Mouse (Mus musculus): ENCODE measurements around the gene Arhgap35.
A peak's percentile ranks its signal among the peaks of the same experiment; 100 is the strongest.
"Not testable (repeated sequence)": the region's sequence is repeated elsewhere in the genome, so short reads cannot be mapped to it uniquely, and the experiment has no call there.

The Arhgap35 gene

DNA sequence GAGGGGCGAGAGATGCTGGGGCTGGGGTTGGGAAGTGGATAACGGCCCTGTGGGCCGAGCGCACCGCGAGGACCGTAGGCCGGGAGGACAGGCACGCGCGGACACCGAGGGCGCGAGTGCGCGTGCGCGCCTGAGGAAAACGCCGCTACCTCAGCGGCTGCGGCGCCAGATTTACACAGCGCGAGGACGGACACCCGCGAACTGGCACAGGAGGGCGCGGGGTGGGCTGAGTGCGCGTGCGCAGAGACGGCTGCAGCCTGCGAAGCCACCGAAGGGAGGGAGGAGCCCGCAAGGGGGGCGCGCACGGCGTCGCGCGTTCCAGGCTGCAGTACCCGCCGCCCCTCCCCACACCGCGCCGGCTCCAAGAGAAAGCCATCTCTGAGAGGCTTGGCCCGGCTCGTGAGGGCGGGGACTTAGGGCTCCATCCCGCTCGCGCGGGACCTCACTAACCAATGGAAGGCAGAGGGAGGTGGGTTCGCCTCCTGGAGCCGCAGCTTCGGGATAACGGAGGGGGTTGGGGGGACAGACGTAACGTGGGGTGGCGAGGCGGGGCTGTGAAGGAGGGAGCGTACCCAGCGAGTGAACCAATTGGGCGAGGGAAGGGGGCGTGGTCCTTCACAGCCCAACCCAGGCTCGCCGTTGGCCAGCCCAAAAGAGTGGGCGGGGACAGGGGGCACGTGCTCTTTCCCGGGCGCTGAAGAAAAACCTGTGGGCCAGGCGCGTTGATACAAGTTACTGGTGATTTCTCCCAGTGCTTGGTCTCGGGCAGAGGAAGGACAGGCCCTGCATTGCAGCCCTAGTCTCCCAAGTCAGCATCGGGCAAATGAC, at the start of gene Arhgap35:
TSS of gene Arhgap35 (minus strand) at position 106 of the 828 bp plus-strand sequence.
- peak; percentile 100 for DNase-seq

DNA sequence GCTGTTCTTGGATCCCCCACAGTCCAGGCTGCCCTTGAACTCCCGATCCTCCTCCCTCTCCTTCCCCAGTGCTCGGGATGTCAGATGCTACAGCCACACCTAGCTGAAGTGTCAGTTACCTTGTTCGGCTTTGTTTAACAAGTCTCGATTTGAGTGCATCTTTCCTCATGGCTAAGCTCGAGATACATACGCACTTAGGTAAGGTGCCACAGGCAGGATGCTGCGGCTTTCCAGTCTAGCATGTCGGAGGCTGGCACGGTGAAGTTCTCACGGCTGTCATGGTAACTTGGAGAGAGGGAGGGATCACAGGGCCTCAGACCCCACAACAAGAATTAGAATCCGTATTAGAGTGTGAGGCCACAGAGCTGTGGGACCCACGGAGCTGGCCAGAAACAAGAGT, 29.5 kb upstream of the Arhgap35 start:
- DNase-seq = no peak

DNA sequence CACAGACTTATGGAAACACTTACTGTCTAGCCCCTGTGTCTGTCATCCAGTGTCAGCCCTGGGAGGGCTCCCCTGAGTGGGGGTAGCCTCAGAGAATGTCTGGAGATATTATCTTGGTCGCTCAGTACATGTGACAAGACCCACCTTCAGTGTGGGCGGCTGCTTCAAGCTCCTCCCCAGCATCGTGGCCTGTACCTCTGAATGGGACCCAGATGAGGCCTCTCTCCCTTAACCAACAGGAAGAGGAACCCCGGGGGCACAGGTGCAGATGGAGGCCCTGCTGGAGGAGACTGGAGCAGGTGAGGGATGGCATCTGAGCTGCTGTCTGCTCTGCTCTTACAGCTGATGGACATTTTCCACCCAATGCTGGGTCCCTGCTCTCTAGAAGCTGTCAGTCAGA, 28.3 kb upstream of the Arhgap35 start:
- not testable (repeated sequence) for DNase-seq

DNA sequence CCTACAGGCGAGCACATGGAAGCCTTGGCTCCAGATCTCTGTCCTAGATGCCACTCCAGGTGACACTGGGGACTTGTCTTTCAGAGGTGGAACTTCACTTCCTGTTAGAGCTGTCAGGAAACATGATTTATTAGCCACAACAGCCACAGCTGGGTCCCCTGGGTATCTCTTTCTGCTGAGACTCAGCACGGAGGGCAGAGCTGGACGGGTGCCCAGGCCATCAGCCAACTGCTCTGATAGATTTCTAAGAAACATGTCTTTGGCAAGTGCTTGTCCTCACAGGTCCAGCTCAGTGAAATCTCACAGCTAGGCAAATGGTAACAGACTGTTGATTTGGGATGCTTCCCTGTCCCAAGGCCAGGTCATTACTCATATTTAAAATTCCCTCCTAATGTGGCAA, 24.2 kb upstream of the Arhgap35 start:
- peak; percentile 60 for DNase-seq

DNA sequence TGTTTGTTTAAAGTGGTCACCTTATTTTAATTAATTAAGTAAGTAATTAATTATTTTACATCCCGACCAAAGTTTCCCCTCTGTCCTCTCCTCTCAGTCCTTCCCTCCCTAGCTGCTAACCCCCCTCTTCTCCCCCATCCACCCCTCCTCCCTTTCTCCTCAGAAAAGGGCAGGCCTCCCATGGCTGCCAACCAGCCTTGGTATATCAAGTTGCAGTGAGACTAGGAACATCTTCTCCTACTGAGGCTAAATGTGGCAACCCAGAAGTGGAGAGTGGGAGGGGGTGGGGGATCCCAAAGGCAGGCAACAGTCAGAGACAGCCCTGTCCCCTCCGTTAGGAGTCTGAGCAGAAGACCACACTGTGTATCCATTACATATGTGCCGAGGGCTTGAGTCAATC, 20.3 kb upstream of the Arhgap35 start:
- no peak for DNase-seq

DNA sequence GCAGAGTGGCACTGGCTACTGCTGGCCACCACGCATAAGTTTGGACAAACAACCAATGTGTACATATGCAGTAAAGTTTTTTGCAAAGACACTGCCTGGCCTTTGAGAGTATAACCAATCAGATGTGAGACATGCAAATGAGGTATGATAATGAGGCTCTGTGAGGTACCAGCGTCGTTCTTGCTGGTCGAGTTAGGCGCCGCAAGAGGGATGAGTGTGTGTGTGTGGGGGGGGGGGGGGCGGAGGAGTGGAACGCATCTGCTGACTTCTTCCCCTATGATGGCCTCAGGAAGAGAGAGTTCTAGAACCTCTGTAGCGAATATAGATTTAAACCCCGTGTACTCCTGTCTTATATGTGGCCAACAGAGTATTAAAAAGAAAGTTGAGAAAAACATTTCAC, 19.1 kb upstream of the Arhgap35 start:
- DNase-seq = not testable (repeated sequence)

DNA sequence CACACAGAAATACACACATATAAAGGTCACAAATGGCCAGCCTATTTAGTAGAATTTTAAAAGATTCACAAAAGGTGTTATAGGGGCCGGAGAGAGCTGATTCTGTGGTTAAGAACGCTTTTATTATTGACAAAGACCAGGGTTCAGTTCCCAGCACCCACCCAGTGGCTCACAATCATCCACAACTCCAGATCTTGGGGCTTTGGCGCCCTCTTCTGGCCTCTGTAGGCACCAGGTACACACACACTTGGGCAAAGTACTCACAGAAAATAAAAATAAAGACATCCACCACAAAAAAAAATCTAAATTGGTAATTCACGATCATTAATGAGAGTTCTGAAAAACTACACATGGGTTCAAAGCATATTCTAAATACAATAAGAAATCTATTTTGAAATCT, 17.1 kb upstream of the Arhgap35 start:
- DNase-seq = no peak

DNA sequence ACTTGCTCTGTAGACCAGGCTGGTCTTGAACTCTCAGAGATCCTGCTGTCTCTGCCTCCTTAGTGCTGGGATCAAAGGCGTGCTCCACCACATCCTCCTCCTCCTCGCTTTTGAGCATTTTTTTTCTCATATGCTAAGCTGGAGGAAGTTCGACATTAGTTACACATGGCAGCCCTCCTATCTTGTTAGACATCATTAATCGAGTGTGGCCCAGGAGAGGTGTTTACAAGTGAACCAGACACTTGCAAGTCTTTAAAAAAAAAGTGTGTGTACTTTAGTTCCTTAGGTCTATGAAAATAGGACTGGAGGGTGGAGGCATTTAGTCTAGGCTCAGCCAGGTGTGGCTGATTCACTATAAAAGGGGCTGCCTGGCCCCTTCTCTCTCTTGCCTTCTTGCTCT, 16.2 kb upstream of the Arhgap35 start:
- no peak for DNase-seq

DNA sequence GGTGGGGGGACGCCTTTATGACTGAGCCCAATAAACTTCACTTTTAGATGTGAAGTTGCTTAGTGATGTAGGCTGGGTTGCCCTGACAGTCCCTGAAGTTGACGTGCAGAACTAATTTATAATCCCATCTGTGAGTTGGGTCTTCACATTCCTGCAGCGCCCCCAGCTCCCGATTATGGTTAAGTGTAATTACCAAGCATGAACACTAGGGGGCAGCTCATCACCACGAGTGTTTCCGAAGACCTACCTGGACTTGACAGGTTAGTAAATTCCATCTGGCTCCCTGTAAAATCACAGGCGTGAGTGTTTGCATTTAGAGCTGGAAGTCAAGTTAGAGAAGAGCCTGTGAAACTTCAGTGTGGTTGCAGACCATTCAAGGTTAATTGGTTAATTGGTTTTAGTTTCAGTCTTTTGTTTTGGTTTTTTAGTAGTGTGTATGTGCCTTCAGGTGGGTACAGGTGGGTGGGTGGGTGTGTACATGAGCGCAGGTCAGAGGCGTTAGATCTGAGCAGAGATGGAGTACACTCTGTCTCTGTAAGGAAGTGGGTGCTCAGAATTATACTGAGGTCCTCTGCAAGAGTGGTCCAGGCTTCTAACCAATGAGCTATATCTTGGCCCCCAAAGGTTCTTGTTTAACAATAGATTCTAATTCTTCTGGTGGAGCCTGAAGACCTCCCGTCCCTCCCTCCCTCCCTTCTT, 15.0 kb upstream of the Arhgap35 start:
- DNase-seq = peak; percentile 54

DNA sequence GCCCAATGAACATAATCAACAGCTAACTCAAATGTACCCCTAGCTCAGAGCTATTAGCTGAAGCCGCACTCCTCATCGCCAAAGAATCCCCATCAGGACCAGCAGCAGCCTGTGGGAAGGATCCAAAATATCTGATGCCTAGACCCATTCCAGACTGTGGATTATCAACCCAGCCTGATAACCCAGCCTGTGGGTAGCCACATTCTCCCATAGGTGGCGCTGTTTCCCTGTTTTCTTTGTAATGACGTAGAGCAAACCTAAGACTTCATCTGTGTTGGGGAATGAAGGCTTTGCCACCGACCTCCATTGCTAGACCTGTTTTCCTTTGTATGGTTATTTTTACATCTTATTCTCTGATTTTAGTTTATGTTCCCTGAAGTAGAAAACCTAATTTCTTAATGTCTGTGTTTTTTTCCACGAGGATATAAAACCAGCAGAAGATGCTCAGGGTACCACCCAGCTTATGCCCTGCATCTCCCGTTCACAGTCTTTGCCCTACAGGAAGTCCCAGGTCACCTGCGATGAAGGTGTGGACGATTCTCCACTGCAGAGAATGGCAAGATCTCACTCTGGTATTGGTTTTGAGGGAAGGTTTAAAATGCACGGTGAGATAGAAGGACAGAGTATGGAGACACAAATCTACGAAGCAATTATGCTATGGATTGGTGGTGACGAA, 13.4 kb upstream of the Arhgap35 start:
- DNase-seq = peak; percentile 81

DNA sequence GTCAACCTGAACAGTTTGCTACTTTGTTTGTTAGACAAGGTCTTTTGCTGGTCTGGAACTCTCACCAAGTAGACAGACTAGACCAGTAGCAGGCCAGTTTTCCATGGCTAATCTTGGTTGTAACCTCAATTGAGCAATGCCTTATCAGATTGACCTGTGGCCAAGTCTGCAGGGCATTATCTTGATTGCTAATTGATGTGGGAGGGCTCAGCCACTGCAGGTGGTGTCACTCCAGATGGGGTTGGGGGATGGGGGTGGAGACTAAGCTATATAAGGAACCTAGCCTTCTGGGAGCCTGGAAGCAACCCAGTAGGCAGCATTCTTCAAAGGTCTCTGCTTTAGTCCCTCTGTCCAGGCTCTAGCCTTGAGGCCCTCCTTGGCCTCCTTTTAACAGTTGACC, 8.9 kb upstream of the Arhgap35 start:
- DNase-seq = no peak

DNA sequence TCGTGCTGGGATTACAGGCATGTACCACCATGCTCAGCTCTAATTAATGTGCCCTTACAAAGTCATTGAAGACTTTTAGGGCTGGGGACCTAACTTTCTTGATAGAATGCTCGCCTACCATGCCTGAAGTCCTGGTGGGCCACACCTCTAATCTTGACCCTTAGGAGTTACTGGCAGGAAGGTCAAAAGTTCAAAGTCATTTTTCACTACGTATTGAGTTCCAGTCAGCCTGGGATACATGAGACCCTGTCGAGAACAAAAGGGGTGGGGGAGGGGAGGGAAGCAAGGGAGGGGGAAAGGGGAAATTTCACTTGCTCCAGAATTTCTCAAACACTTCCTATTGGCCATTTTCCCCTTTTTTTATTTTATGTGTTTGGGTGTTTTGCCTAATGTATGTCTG, 8.3 kb upstream of the Arhgap35 start:
- DNase-seq = no peak

DNA sequence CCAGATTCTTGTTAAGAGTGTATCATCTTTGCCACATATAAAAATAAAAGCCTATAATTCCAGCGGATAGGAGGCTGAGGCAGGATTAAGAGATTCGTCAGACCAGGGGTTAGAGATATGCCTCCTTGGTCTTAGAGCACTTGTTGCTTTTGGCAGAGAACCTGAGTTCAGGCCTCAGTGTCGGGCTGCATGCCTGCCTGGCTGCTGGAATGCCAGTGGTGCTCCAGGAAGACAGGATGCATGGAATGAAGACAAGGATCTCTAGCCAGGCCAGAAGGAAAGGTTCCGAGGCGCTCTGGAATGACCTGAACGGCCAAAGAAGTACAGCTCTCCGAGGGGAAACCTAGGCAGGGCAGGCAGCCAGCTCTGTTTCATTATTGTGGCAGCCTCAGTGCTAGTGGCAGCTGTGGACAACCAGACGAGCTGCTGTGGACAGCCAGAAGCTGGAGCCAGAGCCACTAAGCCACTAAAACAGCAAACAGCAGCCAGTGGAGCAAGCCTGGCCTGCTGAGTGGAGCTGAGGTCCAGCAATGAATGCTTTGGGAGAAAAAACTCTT, 6.4 kb upstream of the Arhgap35 start:
- peak; percentile 71 for DNase-seq

DNA sequence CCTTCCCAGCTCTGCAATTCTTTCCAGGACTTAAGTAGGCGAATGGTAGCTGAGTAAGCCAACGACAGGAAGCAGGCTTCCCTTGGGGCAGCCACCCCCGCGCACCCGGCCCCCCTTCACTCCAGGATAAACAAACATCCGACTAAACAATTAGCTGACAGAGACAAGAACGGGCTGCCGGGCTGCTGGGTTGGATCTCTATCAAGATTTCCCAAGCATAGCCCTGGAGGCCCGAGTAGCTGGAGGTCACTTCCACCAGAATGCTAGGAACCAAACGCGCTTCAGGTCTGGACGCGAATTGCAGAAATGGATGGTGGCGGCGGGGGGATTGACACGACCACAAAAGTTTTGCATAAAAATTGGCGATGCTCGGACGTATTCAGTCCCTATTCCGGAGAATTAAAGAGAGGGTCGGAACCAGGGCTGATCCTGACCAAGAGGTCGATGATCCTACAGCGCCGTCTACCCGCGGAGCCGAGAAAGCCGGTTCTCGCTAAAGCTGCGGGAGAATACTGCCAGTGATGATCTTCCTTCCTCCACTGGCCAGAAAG, 3.9 kb upstream of the Arhgap35 start:
- peak; percentile 95 for DNase-seq

DNA sequence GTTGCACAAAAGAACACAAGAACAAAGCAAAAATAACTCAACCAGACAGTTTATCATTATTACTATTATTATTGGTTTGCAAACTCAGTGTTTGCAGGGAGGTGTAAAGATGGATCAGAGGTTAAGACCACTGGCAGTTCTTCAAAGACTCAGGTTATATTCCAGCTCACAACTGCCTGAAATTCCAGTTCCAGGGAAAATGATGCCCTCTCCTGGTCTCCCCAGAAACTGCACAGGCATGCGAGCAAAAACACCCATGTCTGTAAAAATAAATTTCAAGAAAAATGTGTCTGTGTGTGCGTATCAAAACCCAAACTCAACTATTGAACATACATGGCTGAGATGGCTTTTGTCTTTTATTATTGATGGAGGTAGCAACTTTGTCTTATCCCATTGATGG, 2.3 kb upstream of the Arhgap35 start:
- peak; percentile 79 for DNase-seq

DNA sequence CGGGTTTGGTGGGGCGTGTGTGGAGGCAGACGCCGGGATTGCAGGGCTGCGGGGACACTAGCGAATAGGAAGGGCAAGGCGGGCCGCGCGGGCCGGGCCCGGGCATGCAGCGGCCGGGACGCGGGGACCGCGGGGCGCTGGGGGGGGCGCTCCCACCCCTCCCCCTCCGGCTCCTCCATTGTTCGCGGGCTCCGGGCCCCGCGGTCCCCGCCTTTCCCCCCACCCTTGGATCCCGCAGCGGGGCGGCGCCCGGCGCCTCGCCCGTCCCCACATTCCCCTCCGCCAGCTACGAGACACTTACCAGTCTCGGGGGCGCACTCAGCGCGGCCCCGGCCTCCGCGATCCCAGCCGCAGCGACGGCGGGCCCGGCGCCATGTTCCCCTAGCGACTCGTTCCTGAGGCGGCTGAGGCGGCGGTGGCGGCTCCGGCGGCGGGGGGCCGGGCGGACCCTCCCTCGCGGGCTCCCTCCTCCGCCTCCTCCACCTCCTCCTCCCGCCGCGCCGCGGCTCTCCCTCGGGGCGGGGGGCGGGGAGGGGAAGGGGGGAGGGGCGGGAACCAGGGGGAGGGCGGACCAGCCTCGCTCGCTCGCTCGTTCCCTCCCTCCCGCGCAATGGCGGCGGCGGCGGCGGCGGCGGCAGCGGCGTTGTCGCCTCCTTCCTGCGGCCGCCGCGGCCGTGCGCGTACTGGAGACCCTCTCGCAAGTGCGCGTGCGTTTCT, 464 bp downstream of the Arhgap35 start:
- no peak for DNase-seq

DNA sequence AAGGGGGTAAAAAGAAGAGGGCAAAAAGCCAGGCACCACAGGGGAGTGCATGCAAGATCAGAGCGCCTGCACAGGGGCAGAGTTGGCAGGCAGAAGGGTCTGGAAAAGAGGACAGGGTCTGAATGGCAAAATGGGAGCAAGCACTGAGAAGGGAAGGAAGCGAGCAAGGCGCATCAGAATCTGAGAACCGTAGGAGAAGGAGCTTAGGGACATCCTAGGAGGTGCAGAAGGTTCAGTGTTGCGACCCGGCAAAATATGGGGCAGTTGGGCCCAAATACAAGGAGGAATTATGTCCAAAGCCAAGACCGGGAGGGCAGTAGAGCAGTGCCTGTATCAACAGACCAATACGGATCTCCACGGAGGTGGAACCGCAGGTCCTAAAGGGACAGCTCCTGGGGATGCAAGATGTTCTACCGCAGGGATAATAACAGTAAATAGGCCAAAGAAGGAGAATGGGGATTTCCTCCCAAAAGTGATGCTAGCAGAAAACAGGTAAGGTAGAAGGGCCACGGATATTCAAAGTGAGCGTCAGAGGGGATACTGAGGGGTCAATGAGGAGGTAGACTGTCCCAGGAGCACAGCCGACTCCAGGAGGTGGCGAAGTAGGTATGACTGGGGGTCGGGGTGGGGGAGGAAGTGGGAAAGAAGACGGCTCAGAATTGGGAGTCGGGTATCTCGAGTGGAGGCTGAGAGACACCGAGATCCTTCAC, 1.2 kb downstream of the Arhgap35 start:
- peak; percentile 11 for DNase-seq

DNA sequence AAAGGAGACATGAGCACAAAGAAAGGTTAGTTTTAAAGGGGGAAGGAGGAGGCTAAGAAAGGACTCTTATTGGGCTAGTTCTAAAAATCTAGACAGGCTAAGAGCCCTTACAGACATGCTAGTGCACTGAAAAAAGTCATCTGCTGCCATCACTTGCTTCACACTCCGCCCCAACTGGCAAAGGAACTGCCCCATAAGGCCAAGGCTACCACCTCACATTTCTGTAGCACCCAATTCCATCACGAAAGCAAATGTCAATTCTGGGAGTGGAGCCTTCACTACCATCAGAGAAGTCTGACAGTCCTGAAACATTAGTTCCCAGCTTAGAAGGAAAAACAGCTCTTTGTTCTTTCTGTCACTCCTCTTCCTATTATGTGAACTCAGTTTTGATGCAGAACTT, 4.4 kb downstream of the Arhgap35 start:
- peak; percentile 77 for DNase-seq

DNA sequence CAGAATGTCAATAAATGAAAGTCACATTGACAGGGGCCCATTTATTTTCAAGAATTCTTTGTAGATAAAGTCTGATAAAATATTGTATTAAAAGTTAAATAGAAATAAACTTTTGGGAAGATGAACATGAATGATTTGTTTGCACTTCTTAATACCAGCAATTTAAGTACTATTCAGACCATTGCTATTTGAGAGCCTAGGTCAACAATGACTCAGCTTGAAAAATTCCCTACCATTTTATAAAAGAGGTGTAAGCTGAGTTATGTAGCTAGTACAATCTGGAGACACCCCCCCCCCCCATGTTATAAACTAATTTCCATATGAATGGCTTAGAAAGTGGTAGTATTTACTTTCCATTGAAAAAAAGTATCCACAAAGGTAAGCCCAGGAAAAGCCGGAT, 5.8 kb downstream of the Arhgap35 start:
- no peak for DNase-seq

DNA sequence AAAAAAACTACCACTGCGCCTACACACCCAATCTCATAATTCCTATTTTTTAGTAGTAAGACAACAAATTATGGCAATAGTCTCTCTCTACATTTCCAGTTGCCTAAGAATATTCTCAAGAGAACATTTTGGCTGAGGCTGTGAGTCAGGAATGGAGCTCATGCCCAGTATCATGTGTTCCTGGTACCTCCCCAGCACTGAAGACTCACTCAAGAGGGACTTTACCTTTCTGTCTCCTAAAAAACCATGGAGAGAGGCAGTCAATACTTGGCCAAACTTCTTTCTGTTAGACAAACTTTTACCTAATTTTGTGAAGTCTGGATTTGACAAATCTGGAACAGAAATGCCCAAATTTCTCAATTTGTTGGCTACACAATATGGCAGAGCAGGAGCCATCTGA, 6.7 kb downstream of the Arhgap35 start:
- DNase-seq = no peak

DNA sequence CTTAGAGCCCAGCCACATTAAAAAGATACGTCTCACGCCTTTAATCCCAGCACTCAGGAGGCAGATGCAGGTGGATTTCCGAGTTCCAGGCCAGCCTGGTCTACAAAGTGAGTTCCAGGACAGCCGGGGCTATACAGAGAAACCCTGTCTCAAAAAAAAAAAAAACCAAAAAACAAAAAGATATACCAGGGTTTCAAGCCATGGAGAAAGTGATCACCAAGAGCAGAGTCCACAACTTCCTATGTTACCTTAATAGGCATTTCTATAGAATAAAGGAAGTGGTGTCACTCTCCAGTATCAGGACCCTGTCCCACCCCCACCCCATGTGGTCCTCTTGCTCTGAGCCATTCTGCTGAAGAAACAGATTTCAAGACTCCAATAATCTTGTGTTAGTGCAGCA, 8.0 kb downstream of the Arhgap35 start:
- DNase-seq = not testable (repeated sequence)

DNA sequence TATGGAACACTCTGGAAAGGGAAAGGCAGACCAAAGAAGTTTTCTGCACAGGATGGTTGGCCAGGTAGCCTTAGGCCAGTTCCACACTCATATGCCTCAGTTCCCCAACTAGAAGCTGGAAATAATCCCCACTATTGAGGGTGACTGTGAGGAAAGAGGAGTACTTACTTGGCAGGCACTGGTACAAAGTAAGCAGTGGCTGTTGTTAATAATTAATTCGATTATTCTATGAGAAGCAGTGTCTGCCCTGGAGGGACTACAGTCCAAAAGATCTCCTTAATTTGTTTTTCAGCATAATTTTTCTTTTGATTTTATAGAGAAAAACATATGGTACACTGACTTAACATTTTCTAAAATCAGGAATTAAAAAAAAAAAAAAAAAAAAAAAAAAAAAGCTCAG, 10.7 kb downstream of the Arhgap35 start:
- DNase-seq = no peak

Measured in lung, postnatal 10 days (tissue).